Mouse (Mus musculus) left cerebral cortex, adult 2 months (tissue): ENCODE measurements around the gene Crk. TPM values are rescaled to one million over a fixed set of nuclear protein-coding genes. Genes with fewer than 3 reads are reported as not detected.
A peak's percentile ranks its signal among the peaks of the same experiment; 100 is the strongest.

Experiments used
- DNase-seq, 2 experiments: peaks; one replicate each; pipeline ENCODE4 v3.0.0; 2021 to 2022; ENCODE audit warnings: low spot score in 2 of 2, mixed read lengths in 1 of 2; ENCODE audit errors: extremely low spot score in 1 of 2
- H3K27ac ChIP-seq: fragments of 200-600 bp; 2 replicates; pipeline ENCODE4 v1.8.1; 2022
- H3K4me3 ChIP-seq: fragments of 200-600 bp; 2 replicates; pipeline ENCODE4 v1.8.1; 2022
- CTCF ChIP-seq: fragments of 200-600 bp; IDR thresholded peaks from 2 replicates; pipeline ENCODE4 v1.8.1; 2022; ENCODE audit warnings: antibody characterized with exemption, mild to moderate bottlenecking, moderate library complexity
- intact Hi-C: fragments of 180-260 bp; cut with DNase I; formaldehyde crosslinking; loops from one replicate; pipeline ENCODE4 v1.15.1; 2025
- total RNA-seq, 2 experiments: library from RNA; stranded (reverse); gene quantifications; 2 replicates each; pipeline ENCODE4 v1.2.3; 2021

Gene Crk
- total RNA-seq, 2 experiments from 2014 or later: 126 to 133 TPM

DNA sequence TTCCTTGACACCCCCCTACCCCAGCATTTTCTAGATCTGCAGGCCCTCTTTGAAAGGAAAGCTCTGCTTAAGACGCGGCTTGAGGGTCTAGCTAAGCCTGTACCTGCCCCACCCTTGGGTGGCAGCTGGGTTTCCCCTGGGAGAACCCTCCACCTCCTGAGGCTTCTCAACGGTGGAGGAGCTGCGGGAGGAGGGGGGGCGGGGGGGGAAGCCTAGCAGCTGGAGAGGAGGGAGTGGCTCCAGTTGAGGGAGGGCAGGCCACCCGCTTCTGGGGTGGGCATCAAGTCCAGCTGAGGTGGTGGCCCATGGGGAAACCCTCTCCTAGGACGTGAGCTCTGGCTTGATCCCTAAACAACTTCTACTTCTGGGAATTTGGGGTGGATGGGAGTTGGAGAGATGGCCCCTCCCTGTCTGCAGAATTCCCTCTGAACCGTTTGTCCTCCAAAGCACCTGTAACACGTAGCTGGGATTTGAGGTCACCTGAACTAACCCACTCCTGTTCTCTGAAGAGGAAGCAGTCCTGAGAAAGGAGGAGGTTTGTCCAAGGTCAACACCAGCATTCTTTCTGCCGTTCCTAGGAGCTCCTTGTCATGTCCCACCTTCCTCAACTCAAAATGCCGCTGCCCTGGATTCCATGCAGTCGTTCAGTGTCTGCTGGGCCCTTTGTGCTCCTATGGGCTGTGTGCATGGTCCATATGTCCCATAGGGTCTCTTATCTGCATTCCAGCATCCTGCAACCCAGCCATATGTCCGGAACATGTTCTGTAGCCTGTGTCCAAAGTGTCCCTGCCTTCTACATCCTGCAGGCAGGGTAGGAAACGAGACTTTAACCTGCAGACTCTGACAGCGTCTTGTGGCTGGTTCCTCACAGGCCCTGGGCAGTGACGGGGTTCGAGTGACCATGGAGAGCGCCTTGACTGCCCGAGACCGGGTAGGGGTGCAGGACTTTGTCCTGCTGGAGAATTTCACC is 22.2 kb upstream of the Crk start:
- no peak for TF ChIP-seq CTCF
- intact Hi-C loops: no loop called here
- peak overlapping the region; percentile 86 for H3K4me3 ChIP-seq
- H3K27ac ChIP-seq: no peak overlapping the region; the same call in 1 of the 2 replicates
- no peak for DNase-seq

DNA sequence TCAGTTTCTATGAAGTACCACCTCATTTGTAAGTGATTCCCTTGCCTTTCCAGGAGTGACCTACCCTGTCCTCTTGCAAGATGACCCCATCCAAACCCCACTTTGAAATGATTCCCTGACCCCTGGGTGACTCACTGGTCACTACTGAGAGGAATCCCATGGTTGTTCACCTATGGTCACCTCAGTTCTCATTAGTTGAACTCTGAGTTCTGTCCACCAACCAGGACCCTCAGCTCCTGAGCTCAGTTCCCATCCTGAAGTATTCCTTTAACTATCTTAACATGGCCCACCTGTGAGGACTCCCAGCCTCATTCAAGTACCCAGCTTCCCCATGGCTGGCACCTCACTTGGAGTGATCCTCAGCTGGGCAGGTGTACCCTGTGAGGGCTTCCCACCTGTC is 21.2 kb upstream of the Crk start:
- H3K27ac ChIP-seq: no peak overlapping the region
- intact Hi-C loops: no loop called here
- H3K4me3 ChIP-seq: no peak overlapping the region
- TF ChIP-seq CTCF: no peak
- DNase-seq: no peak

DNA sequence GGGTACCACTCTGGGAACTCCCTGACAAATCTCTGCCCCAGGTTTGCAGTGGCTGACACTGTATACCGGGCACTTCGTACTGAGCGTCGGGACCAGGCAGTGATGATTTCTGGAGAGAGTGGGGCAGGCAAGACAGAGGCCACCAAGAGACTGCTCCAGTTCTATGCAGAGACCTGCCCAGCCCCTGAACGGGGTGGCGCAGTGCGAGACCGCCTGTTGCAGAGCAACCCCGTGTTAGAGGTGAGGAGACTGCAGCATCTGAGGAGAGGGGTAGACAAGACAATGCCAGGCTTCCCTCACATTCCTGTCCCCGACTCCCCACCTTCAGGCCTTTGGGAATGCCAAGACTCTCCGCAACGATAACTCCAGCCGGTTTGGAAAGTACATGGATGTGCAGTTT is 20.7 kb upstream of the Crk start:
- Histone ChIP-seq H3K27ac (no peak overlapping the region), H3K4me3 (no peak overlapping the region)
- no peak for TF ChIP-seq CTCF
- intact Hi-C loops: no loop called here
- DNase-seq: no peak

DNA sequence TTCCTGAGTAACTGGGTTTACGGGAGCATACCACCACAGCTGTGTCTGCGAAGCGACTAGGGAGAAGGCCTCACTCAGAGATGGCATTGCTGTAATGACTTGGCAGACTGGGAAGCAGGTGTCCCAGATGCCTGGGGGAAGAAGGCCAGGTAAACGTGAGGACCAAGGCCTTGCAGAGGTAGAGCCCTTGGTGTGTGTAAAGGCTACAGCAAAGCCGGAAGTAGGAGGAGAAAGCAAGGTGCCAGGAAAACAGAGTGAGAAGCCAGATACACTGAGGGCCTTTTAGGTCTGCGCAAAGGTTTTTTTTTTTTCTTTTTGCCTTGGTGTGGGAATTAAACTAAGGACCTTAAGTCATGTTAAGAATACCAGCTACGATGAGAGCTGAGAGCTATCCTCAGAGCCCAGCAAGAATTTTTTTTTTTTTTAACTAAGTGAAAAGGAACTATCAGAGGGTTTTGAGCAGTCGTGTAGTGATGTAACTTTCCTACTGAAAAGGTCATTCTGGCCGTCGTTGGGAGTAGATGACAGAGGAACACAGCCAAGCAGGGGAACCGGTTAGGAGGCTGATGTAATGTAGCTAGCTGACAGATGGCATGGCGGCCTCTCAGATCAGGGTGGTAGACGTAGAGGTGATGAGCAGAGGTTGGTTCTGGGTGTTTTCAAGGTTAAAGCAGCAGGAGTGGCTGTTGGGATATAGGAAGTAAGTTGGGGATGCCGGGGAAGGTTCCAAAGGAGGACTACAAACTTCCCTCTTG is 19.9 kb upstream of the Crk start:
- no peak for TF ChIP-seq CTCF
- no peak for DNase-seq
- H3K4me3 ChIP-seq: no peak overlapping the region
- intact Hi-C loops: no loop called here
- no peak overlapping the region for H3K27ac ChIP-seq

DNA sequence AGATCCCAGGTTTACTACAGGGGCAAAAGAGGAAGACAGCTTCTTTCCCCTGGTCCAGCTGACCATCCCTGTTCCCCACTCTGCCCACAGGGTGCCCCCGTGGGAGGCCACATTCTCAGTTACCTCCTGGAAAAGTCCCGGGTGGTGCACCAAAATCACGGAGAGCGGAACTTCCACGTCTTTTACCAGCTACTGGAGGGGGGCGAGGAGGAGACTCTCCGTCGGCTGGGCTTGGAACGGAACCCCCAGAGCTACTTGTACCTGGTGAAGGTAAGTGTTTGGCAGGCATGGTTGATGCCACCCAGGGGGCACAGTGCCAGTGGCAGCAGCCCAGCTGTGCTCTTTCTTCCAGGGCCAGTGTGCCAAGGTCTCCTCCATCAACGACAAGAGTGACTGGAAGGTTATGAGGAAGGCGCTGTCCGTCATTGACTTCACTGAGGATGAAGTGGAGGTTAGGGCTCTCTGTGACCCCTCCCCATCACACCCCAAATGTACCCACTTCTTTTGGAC is 18.9 kb upstream of the Crk start:
- Histone ChIP-seq H3K27ac (no peak overlapping the region), H3K4me3 (no peak overlapping the region)
- no peak for TF ChIP-seq CTCF
- intact Hi-C loops: no loop called here
- DNase-seq: no peak

DNA sequence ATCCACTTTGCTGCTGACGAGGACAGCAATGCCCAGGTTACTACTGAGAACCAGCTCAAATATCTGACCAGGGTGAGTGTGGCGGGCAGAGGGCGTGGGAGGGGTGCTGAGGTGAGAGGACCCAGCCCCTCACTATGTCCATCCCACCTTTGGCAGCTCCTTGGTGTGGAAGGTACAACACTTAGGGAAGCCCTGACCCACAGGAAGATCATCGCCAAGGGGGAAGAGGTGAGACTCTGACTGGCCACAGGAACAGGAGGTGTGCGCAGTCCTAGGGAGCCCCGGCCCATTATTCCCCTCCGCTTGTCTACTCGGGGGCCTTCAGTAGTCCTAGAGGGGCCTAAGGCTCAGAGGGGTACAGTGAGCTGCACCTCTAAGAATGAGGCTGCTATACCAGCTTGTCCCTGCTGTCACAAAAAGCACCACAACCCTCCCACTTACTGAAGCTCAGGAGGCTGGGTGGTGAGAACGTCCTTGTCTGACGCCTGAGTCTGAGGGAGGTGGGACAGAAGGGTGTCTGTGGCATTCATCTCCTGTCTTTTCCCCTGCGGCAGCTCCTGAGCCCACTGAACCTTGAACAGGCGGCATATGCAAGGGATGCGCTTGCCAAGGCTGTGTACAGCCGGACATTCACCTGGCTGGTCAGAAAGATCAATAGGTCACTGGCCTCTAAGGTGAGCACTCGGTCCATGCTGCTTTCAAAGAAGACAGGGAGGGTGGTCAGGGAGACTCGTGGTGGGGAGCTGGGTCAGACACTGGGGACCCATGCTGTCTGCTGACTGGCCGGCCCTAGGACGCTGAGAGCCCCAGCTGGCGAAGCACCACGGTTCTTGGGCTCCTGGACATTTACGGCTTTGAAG is 17.9 kb upstream of the Crk start:
- H3K27ac ChIP-seq: no peak overlapping the region
- intact Hi-C loops: no loop called here
- DNase-seq: no peak
- no peak overlapping the region for H3K4me3 ChIP-seq
- TF ChIP-seq CTCF: no peak

DNA sequence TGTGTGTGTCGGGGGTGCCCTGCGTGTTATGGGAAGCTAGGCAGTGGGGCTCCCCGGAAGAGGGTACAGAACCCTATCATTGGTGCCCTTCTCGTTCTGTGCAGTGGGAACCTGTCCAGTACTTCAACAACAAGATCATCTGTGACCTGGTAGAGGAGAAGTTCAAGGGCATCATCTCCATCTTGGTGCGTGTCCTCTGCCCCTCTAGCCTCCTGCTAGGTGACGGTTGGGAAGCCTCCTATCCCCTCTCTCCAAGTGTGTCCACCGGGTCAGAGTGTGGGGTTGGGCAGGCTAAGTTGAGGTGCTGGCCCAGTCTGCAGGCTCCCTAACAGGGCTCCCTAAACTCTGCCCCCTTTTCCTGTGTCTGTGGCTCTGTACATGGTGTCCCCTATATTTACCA is 16.9 kb upstream of the Crk start:
- no peak for DNase-seq
- TF ChIP-seq CTCF: no peak
- intact Hi-C loops: no loop called here
- Histone ChIP-seq H3K27ac (no peak overlapping the region), H3K4me3 (no peak overlapping the region)

DNA sequence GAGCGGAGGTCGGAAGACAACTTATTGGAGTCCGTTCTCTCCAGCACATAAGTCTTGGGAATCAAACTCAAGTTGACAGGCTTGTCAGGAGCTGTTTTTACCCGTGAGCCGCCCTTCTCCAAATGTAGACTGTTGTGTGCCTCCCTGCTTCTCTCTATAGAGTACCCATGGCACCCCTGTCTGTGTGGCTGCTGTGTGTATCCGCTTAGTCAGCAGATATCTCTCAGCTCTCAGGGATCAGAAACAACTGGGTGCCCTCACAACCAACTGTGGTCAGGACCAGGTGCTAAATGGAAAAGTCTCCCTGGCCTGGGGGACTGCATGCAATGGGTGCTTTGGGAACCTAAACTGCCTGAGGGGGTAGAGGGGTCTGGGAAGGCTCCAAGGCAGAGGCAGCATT is 12.8 kb upstream of the Crk start:
- intact Hi-C loops: no loop called here
- Histone ChIP-seq H3K4me3 (no peak overlapping the region), H3K27ac (no peak overlapping the region)
- no peak for DNase-seq
- TF ChIP-seq CTCF: no peak

DNA sequence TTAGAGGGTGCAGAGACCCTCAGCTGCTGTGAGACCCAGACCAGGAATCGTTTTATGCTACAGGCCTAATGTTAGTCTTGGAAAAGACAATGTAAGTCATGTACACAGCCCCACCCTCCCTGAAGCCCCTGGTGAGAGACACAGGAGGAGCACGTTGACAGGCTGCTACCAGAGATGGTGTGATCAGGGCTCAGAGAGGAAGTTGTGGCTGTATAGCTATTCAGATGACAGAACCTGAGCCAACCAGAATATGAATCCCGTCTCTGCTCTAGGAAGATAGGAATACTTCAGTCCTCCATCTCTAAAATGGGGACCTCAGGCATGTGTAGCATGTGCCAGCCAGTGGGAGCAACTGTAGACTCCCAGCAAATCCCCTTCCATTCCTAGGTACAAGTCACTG is 10.4 kb upstream of the Crk start:
- DNase-seq: no peak
- H3K27ac ChIP-seq: no peak overlapping the region
- intact Hi-C loops: no loop called here
- TF ChIP-seq CTCF: no peak
- H3K4me3 ChIP-seq: no peak overlapping the region

DNA sequence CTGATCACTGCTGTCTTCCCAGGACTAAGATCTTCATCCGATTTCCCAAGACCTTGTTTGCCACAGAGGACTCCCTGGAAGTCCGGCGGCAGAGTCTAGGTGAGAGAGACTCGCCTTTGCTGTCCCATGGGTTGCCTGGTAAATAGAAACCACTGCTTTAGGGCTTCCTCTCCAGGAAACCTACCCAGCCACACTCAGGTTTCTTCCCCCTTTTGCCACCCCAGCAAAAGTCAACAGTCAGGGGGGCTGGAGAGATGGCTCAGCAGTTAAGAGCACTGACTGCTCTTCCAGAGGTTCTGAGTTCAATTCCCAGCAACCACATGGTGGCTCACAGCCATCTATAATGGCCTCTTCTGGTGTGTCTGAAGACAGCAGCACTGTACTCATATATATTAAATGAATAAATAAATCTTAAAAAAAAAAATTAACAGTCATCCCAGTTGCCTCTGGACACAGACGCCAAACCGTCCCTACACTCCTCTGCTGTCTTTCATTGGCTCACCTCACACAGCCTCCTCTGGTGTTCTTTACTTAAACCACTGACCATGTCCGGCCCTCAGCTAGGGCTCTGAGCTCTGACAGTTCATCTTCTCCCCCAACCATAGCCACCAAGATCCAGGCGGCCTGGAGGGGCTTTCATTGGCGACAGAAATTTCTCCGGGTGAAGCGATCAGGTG is 9.7 kb upstream of the Crk start:
- intact Hi-C loops: no loop called here
- no peak for TF ChIP-seq CTCF
- no peak overlapping the region for H3K4me3 ChIP-seq
- no peak for DNase-seq
- no peak overlapping the region for H3K27ac ChIP-seq

DNA sequence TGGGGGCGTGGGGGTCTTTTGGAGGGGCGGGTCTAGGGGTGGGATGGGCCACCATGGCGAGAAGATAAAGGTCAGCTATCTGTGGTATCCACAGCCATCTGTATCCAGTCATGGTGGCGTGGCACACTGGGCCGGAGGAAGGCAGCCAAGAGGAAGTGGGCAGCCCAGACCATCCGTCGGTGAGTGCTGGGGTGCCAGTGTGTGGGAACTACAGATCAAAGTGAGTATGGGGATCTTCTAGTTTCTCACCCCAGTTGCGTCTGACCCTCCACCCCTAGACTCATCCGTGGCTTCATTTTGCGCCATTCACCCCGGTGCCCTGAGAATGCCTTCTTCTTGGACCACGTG is 9.2 kb upstream of the Crk start:
- Histone ChIP-seq H3K4me3 (no peak overlapping the region), H3K27ac (no peak overlapping the region)
- DNase-seq: no peak
- intact Hi-C loops: no loop called here
- no peak for TF ChIP-seq CTCF
